Mouse (Mus musculus): Measurements from ENCODE around the gene Aldh1a2. TPM values are rescaled to one million over a fixed set of nuclear protein-coding genes. Genes with fewer than 3 reads are reported as not detected.

The Aldh1a2 gene
- total RNA-seq (2021) = 10 to 100 TPM; 57.6 to 77.7 TPM
- long read RNA-seq, experiment 1, transcript Aldh1a2-201 (14 exons, 2,264 nt) = major isoform, 29 of 38 reads
- long read RNA-seq, experiment 1, partial matches to known transcripts = 5 of 38 reads
- long read RNA-seq, experiment 1, other reads (novel, unspliced or antisense) = 4 of 38 reads
- long read RNA-seq, experiment 2, transcript Aldh1a2-201 (14 exons, 2,264 nt) = major isoform, 95 of 116 reads
- long read RNA-seq, experiment 2, partial matches to known transcripts = 15 of 116 reads
- long read RNA-seq, experiment 2, other reads (novel, unspliced or antisense) = 6 of 116 reads

GRCm38 (mm10) chr9:71215248-71216035 is at the start of gene Aldh1a2:
TSS of gene Aldh1a2 (plus strand) at chr9:71215789.
- peak; percentile 72 to 78 for DNase-seq (ENCODE audit: low spot score in 2 of 2)

DNA sequence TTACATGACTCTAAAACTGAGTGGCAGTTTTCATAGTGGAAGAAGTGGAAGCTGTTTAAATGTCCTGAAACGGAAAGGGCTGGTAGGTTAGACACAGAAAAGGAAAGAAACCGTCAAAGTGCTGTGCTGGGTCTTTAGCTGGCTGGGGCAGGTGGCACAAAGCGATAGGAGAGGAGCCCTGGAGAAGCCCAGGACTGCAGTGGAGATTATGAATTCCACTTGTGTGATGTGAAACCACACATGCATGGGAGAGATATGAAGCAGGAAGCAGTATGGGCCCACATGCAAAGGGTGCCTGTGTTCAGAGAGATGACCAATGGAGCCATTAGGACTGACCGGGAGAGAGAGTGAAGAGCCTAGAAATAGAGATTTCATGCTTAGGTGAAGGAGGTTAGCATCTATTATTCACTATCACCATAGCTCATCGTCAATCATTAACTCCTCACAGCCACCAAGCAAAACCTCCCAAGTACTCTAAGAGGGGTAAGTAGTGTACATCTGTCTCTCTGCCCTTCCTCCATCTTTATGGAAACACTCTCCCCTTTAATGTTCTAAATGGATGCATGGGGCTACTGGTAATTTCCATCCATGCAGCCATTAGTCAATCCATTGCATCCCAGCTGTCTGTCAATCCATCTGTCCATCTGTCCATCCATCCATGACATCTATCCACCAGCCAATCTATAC is 49.4 kb upstream of the Aldh1a2 start:
- DNase-seq (ENCODE audit: low spot score in 2 of 2) = no peak

- DNase-seq (ENCODE audit: low spot score in 2 of 2) = no peak
Measured at GRCm38 (mm10) chr9:71166871-71167465, 48.6 kb upstream of the Aldh1a2 start.

DNA sequence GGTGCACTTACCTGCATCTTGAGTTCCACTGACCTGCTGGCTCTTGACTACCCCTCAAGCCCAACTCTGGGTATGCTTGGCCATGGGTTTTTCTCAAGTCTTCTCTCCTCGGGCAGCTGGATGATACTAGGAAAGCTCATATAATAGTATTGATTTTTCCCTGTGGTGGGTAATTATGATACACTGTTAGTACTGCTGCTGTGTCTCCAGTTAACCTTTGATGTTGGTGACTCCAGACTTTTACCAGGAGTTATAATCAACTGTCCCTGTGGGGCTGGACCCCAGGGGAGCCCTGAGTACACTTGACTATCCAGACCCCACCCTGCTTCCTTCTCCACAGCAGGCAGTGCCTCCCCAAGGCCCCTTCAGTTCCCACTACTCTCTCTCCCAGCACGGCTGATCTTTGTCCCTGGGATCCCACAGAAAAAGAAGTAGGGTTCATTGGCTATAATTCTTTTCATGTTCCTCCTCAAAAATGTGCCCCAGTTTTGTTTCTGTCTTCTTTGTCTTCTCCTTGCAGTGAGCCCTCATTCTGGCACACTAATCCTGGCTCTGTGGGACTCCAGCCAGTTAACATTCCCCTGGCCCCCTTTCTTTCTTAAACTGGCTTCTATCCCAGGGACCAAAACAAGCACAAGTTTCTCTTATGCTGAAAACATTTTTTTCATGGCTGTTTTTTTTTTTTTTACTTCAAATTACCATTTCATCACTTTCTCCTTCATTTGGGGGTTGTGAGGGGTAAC is 47.9 kb upstream of the Aldh1a2 start:
- no peak for DNase-seq (ENCODE audit: low spot score in 2 of 2)

DNA sequence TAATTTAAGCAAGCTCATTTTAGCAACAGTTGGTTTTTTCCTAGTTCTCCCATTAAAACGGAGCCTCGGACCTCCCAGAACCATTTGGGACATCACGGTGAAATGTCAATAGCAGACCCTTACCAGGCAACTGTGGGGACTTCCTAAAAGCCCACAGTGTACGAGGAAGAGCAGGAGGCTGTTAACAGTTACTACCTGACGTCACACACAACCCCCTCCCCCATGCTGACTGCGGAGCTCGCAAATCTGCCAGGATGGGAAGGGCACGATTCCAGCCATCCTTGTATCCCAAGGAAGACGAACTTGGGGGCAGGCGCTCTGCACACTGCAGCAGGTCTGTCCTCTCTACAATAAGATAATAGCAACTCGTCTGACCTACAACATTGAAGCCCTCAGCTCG is 47.1 kb upstream of the Aldh1a2 start, which contains the start of gene Aqp9:
Gene Aqp9 (minus strand): TSS at position 172 of the 400 bp plus-strand sequence.
- no peak for DNase-seq (ENCODE audit: low spot score in 2 of 2)

DNA sequence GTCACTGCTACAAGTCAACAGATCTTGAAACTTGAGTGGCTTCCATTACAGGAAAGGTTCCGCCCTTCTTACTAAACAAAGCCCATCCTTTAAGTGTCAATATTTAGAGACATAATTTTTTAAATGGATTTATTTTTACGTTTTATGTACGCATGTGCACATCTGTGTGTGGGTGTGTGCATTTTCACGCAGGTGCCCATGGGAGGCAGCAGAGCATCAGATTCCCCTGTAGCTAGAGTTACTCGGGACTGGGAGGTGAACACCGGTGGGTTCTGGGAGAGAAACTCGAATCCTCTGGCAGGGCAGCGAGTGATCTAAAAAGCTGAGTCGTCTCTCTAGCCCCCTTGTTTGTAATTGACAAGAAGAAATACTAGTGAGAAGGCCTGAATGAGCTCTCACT is 42.1 kb upstream of the Aldh1a2 start:
- no peak for DNase-seq (ENCODE audit: low spot score in 2 of 2)

GRCm38 (mm10) chr9:71174316-71174975 is 41.1 kb upstream of the Aldh1a2 start:
- DNase-seq (ENCODE audit: low spot score in 2 of 2) = no peak

- DNase-seq (ENCODE audit: low spot score in 2 of 2) = no peak
Measured at GRCm38 (mm10) chr9:71175686-71176085, 39.9 kb upstream of the Aldh1a2 start.

- no peak for DNase-seq (ENCODE audit: low spot score in 2 of 2)
Measured at GRCm38 (mm10) chr9:71179276-71179896, 36.2 kb upstream of the Aldh1a2 start.

DNA sequence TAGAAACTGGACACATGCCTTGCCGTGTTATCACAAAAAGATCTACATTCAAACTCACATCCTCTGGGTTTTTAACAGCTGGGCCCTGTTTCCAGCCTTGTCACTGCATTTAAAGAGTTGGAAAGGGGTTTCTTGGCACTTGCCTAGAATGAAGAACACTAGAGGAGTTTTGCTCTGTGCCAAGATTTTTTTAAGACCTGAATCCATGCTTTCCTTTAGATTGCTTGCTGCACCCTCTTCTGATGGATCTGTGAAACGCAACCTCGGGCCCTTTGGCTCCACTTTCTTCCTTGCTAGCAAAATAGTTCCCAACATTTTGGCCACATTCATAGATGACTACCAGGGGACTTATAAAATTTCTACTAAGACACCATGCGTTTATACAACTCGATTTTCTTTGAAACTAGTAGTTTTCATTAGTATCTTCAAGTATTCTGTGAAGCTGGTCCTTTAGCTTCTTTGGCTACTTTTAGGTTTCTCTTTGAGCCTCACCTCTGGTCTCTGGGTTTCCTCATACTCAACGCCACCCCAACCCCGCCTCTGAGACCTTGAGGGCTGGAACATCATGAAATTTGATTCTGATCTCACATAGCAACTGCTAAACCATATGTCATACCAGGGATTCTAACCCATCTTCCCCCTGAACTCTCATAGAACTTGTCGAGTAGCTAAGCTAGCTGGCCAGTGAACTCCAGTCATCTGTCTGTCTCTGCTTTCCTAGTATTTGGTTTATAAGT is 35.5 kb upstream of the Aldh1a2 start:
- DNase-seq (ENCODE audit: low spot score in 2 of 2) = no peak

GRCm38 (mm10) chr9:71185285-71185684 is 30.3 kb upstream of the Aldh1a2 start:
- DNase-seq (ENCODE audit: low spot score in 2 of 2) = no peak

GRCm38 (mm10) chr9:71185823-71186222 is 29.8 kb upstream of the Aldh1a2 start:
- no peak for DNase-seq (ENCODE audit: low spot score in 2 of 2)

DNA sequence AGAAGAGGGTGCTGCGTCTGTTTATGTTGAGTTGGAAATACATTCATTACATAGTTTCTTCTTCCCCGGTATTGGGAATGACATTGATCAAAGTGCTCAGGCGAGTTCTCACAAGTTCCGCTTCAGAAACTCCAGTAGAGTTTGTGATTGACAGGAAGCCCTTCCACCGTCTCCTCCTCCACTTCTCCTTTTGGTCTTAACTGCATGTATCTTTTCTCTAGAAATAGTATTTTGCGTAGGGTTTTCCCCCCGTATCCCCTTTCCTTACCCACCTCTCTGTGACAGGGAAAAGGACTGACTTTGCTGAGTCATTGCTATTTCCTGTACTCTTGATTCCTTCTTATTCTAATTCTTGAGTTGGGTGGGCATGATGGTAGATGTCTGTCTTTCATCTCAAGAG is 28.2 kb upstream of the Aldh1a2 start:
- DNase-seq (ENCODE audit: low spot score in 2 of 2) = no peak

DNA sequence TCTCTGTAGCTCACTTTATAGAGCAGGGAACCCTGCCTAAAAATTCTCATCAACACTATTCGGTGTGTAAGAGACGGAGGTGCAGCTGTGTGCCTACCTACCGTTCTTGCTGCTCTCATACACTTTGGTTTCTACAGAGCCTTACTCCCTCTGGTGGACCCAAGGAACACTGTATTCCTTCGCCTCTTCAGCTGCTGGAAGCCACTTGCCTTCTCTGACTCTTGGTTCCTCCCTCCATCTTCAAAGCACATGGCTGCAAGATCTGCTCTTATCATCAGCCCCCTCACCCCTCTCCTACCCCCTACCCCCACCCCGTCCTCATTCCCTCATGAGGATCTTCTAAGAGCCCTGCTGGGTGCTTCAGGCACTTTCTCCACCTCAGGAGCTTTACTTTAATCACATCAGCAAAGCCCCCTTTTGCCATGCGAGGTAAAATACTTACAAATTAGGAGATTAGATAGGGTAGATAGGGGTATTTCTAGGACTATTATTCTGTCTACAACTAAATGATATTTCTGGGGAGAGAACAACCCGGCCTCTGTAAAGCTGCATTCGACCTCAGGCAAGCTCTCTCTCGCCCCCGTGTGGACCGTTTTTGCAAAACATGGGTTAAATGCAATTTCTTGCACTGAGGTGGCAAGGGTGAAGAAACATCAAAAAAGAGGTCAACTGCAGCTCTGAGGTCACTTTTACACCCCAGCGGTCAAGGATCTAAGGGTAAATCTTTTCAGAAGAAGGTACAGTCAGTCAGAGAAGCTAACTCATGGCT is 26.8 kb upstream of the Aldh1a2 start:
- DNase-seq (ENCODE audit: low spot score in 2 of 2) = peak; percentile 61 to 71

GRCm38 (mm10) chr9:71198826-71199225 is 16.8 kb upstream of the Aldh1a2 start:
- DNase-seq (ENCODE audit: low spot score in 2 of 2) = no peak

- DNase-seq (ENCODE audit: low spot score in 2 of 2) = no peak
Measured at GRCm38 (mm10) chr9:71202265-71202664, 13.3 kb upstream of the Aldh1a2 start.

GRCm38 (mm10) chr9:71209299-71209698 is 6.3 kb upstream of the Aldh1a2 start:
- no peak for DNase-seq (ENCODE audit: low spot score in 2 of 2)

DNA sequence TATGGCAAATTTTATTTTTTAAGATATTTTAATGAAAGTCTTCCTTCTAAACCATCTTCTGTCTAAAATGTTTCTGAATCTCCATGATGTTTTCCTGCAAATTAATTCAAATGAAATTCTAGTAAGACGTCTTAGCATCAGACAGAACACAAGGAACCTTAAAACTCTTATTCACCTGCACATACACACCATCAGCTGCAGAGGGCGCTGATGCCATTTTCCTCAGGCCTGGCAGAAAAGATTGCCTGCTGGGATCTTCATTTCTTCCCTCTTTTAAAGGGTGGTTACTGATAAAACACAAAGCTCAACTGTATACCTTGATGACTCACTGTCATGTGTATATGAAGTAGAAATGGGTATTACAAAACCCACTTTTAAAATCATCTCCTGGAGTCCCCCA is 4.7 kb upstream of the Aldh1a2 start:
- peak in 1 of 2 experiments; percentile 42 for DNase-seq (ENCODE audit: low spot score in 2 of 2)

Data from adrenal gland, adult 18-20 months (tissue).